ENCODE assay signal across 17 mouse cellular contexts in the genomic region with DNA sequence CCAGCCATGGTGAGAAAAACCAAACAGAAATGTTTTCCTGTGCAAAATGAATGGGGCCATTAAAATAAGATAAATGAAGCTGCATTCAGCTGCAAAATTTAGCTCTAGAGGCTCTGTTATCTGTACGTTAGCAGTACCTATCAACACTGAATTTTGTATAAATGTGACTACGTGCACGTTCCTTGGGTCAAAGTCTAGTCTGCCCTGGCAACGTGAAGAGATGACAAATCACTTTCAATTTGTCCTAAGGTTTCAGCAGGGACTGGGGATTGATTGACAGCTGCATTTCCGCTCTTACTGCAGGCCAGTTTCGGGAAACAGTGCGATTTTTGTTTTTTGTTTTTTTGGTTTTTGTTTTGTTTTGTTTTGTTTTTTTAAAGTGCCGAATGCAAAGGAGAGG.
"Had no signal": no experiment of that assay in that cellular context is flagged by ENCODE, and none has a peak within 500 bp of the region (broad histone marks: within the 10 kb centered on the region; RNA-seq: fewer than 3 reads in every experiment).

No protein-coding gene starts in this region.

- H3K27ac ChIP-seq: neural tube, embryonic 12.5 days; neural tube, embryonic 13.5 days; neural tube, embryonic 15.5 days; stomach, embryonic 15.5 days; stomach, postnatal 0 days had no signal

- H3K9ac ChIP-seq: neural tube, embryonic 12.5 days; neural tube, embryonic 13.5 days; neural tube, embryonic 15.5 days; stomach, embryonic 15.5 days had no signal

- DNase-seq: retina, postnatal 1 day; right cerebral cortex, adult 18-20 months; right cerebral cortex, postnatal 14 days; right cerebral cortex, postnatal 25 days; right cerebral cortex, postnatal 4 days; spleen, adult 18-20 months; thymus, adult 18-20 months; thymus, adult 2 months; thymus, postnatal 14 days; thymus, postnatal 25 days; thymus, postnatal 36 days; thymus, postnatal 4 days had no signal

- H3K27me3 ChIP-seq: neural tube, embryonic 12.5 days; neural tube, embryonic 13.5 days; neural tube, embryonic 15.5 days; stomach, embryonic 15.5 days had no signal

- H3K4me2 ChIP-seq: neural tube, embryonic 12.5 days; neural tube, embryonic 13.5 days; neural tube, embryonic 15.5 days; stomach, embryonic 15.5 days had no signal

- H3K4me3 ChIP-seq: neural tube, embryonic 12.5 days; neural tube, embryonic 13.5 days; neural tube, embryonic 15.5 days; stomach, embryonic 15.5 days had no signal

- H3K9me3 ChIP-seq: neural tube, embryonic 12.5 days; neural tube, embryonic 13.5 days; neural tube, embryonic 15.5 days; stomach, embryonic 15.5 days had no signal

- H3K36me3 ChIP-seq: neural tube, embryonic 12.5 days; neural tube, embryonic 13.5 days; neural tube, embryonic 15.5 days; stomach, embryonic 15.5 days had no signal

- H3K4me1 ChIP-seq: neural tube, embryonic 12.5 days; stomach, embryonic 15.5 days had no signal
